Mouse (Mus musculus): Measurements from ENCODE around the gene Olfr1463.

Gene Olfr1463

GRCm38 (mm10) chr19:13231028-13231427 is at the start of gene Olfr1463:
Olfr1463 (plus strand) TSS chr19:13231328.
- DNase-seq: no peak

GRCm38 (mm10) chr19:13185434-13185833 is 45.7 kb upstream of the Olfr1463 start, which contains the start of gene Olfr1462:
Olfr1462 (plus strand) TSS chr19:13185734.
- no peak for DNase-seq

- DNase-seq: no peak
Observed at GRCm38 (mm10) chr19:13221666-13222065, 9.5 kb upstream of the Olfr1463 start.
